19 mouse cellular contexts compared by ENCODE assay signal in the genomic region with DNA sequence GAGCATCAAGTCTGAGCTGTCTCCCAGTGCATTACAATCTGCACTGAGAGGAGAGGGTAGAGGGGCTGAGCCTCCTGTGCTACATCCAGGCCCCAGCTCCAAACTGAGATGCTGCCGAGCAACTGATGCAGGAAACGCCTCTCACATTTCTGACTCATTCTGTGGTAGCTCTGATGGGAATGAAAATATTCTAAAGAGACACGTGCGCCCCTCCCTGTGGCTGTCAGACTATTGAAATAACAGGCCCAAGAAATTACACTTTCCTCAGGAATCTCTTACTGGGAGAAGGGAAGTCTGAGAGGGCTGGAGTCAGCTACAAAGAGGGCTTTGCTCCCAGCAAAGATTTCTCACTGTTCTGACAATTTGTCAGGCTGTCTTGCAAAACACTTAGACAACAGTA. TPM values are rescaled to one million over a fixed set of nuclear protein-coding genes. Genes with fewer than 3 reads are reported as not detected.
A peak's percentile ranks its signal among the peaks of the same experiment; 100 is the strongest.
DNase-seq lines count a peak whose midpoint lies in the region; ATAC-seq and TF ChIP-seq lines count a peak whose summit lies in the region.
"Had no signal": no experiment of that assay in that cellular context is flagged by ENCODE, and none has a peak within 500 bp of the region (broad histone marks: within the 10 kb centered on the region; RNA-seq: fewer than 3 reads in every experiment).

No protein-coding gene starts in this region.

- no peak overlapping the region for H3K4me3 ChIP-seq in embryonic facial prominence, embryonic 14.5 days (ENCODE audit: low read depth, low read length)
- H3K4me3 ChIP-seq in embryonic facial prominence, embryonic 10.5 days: no peak overlapping the region
- H3K4me3 ChIP-seq in kidney, postnatal 0 days (replicated peaks; ENCODE audit: low read depth, low read length): no peak overlapping the region
- H3K4me3 ChIP-seq: embryonic facial prominence, embryonic 15.5 days; forebrain, embryonic 13.5 days; hindbrain, embryonic 15.5 days; midbrain, embryonic 12.5 days had no signal

- 0 out of 2 replicates have a peak overlapping the region, but pooled peaks have one; percentile 13 for H3K27ac ChIP-seq in embryonic facial prominence, embryonic 14.5 days (replicated peaks; ENCODE audit: low read depth, low read length)
- H3K27ac ChIP-seq in embryonic facial prominence, embryonic 10.5 days (replicated peaks): no peak overlapping the region
- H3K27ac ChIP-seq in kidney, postnatal 0 days: no peak overlapping the region
- H3K27ac ChIP-seq: embryonic facial prominence, embryonic 15.5 days; forebrain, embryonic 13.5 days; hindbrain, embryonic 15.5 days; macrophage; midbrain, embryonic 12.5 days had no signal

- H3K4me1 ChIP-seq in embryonic facial prominence, embryonic 14.5 days (ENCODE audit: control insufficient read depth, insufficient read depth, low read length): no peaks in the 10 kb centered on the region
- H3K4me1 ChIP-seq in embryonic facial prominence, embryonic 10.5 days: no peaks in the 10 kb centered on the region
- no peaks in the 10 kb centered on the region for H3K4me1 ChIP-seq in kidney, postnatal 0 days (replicated peaks; ENCODE audit: insufficient read depth, low read length)
- H3K4me1 ChIP-seq: embryonic facial prominence, embryonic 15.5 days; forebrain, embryonic 13.5 days; hindbrain, embryonic 15.5 days; midbrain, embryonic 12.5 days had no signal

- no peak for ATAC-seq in embryonic facial prominence, embryonic 14.5 days (ENCODE audit: low read depth)
- ATAC-seq in kidney, postnatal 0 days (replicated peaks; ENCODE audit: low FRiP score, low read depth): no peak
- ATAC-seq: forebrain, embryonic 13.5 days; intestine, postnatal 0 days had no signal

- H3K9ac ChIP-seq in embryonic facial prominence, embryonic 14.5 days (ENCODE audit: low read depth, low read length): no peak overlapping the region
- no peak overlapping the region for H3K9ac ChIP-seq in kidney, postnatal 0 days (ENCODE audit: low read depth, low read length)
- H3K9ac ChIP-seq: embryonic facial prominence, embryonic 15.5 days; forebrain, embryonic 13.5 days; hindbrain, embryonic 15.5 days; midbrain, embryonic 12.5 days had no signal

- no peak for TF ChIP-seq CTCF in kidney, postnatal 0 days (IDR thresholded peaks at IDR 0.05; ENCODE audit: low read depth)

- no peaks in the 10 kb centered on the region for H3K27me3 ChIP-seq in embryonic facial prominence, embryonic 14.5 days (replicated peaks; ENCODE audit: control insufficient read depth, insufficient read depth, low read length)
- H3K27me3 ChIP-seq in embryonic facial prominence, embryonic 10.5 days (replicated peaks; ENCODE audit: low read depth, poor library complexity, severe bottlenecking): no peaks in the 10 kb centered on the region
- no peaks in the 10 kb centered on the region for H3K27me3 ChIP-seq in kidney, postnatal 0 days (ENCODE audit: insufficient read depth, low read length)
- H3K27me3 ChIP-seq: embryonic facial prominence, embryonic 15.5 days; forebrain, embryonic 13.5 days; hindbrain, embryonic 15.5 days; midbrain, embryonic 12.5 days had no signal

- no peaks in the 10 kb centered on the region for H3K36me3 ChIP-seq in embryonic facial prominence, embryonic 14.5 days (ENCODE audit: control insufficient read depth, insufficient read depth, low read length)
- no peaks in the 10 kb centered on the region for H3K36me3 ChIP-seq in embryonic facial prominence, embryonic 10.5 days (replicated peaks)
- no peaks in the 10 kb centered on the region for H3K36me3 ChIP-seq in kidney, postnatal 0 days (ENCODE audit: insufficient read depth, low read length)
- H3K36me3 ChIP-seq: embryonic facial prominence, embryonic 15.5 days; hindbrain, embryonic 15.5 days; midbrain, embryonic 12.5 days had no signal

- H3K4me2 ChIP-seq in embryonic facial prominence, embryonic 14.5 days (ENCODE audit: low read depth, low read length): no peak overlapping the region
- no peak overlapping the region for H3K4me2 ChIP-seq in kidney, postnatal 0 days (ENCODE audit: low read length)
- H3K4me2 ChIP-seq: embryonic facial prominence, embryonic 15.5 days; forebrain, embryonic 13.5 days; hindbrain, embryonic 15.5 days; midbrain, embryonic 12.5 days had no signal

- DNase-seq in embryonic facial prominence, embryonic 14.5 days (ENCODE audit: low spot score): peak; percentile 63
- DNase-seq in embryonic facial prominence, embryonic 10.5 days (ENCODE audit: low spot score): no peak
- DNase-seq in kidney, postnatal 0 days (ENCODE audit: low spot score): peak; percentile 40
- DNase-seq in kidney, postnatal 36 days: no peak
- DNase-seq in right cerebral cortex, adult 2 months (ENCODE audit: low spot score in 2 of 2): peak; percentile 34 to 45
- DNase-seq in right cerebral cortex, postnatal 25 days: no peak
- DNase-seq in right cerebral cortex, postnatal 36 days (ENCODE audit: low spot score in 2 of 2): peak; percentile 22 to 37
- DNase-seq in B cell, adult 2 months: no peak
- DNase-seq: adrenal gland, postnatal 10 days; cerebellum, adult 2 months; kidney, postnatal 10 days; liver; lung, adult 18-20 months had no signal

- WGBS in embryonic facial prominence, embryonic 14.5 days: 44% methylated on average over 4 of the region's 4 CpGs
- WGBS in embryonic facial prominence, embryonic 10.5 days: 72% methylated on average over 4 of the region's 4 CpGs
- WGBS in kidney, postnatal 0 days: 46% methylated on average over 4 of the region's 4 CpGs

- H3K9me3 ChIP-seq in embryonic facial prominence, embryonic 14.5 days (ENCODE audit: control insufficient read depth, low read length): no peaks in the 10 kb centered on the region
- no peaks in the 10 kb centered on the region for H3K9me3 ChIP-seq in embryonic facial prominence, embryonic 10.5 days
- no peaks in the 10 kb centered on the region for H3K9me3 ChIP-seq in kidney, postnatal 0 days (replicated peaks; ENCODE audit: low read length)
- H3K9me3 ChIP-seq: embryonic facial prominence, embryonic 15.5 days; forebrain, embryonic 13.5 days; hindbrain, embryonic 15.5 days; midbrain, embryonic 12.5 days had no signal

RNA-seq across cellular contexts. Expression of gene Thbs2, which starts 34.3 kb away (rescaled TPM):
- 133 and 141 TPM in 2 replicates for polyA plus RNA-seq in embryonic facial prominence, embryonic 14.5 days (2014; fragmentation: Nextera tagmentation; extraction: Ambion mirVana)
- polyA plus RNA-seq in embryonic facial prominence, embryonic 10.5 days (2016; fragmentation: Nextera tagmentation; extraction: Ambion mirVana): 1.3 and 1.9 TPM in 2 replicates
- 24.6 and 29.5 TPM in 2 replicates for polyA plus RNA-seq in kidney, postnatal 0 days (2015; fragmentation: Nextera tagmentation; extraction: Ambion mirVana)
- polyA plus RNA-seq: macrophage had no signal

Comparison
In these comparisons a context has a peak if more than half of its experiments do, and no peak if none do; other contexts are left out.
1. DNase-seq: peak in embryonic facial prominence, embryonic 14.5 days (single experiment), kidney, postnatal 0 days (single experiment), right cerebral cortex, adult 2 months (2 of 2) and right cerebral cortex, postnatal 36 days (2 of 2); none in embryonic facial prominence, embryonic 10.5 days (single experiment), kidney, postnatal 36 days (0 of 2), right cerebral cortex, postnatal 25 days (single experiment) and B cell, adult 2 months (0 of 2).